Mouse (Mus musculus) G1E-ER4 (cell line): Measurements from ENCODE around the gene Olfr1424. TPM values are rescaled to one million over a fixed set of nuclear protein-coding genes. Genes with fewer than 3 reads are reported as not detected.

Source experiments
- GATA1 ChIP-seq: IDR thresholded peaks from one replicate; pipeline ENCODE4 v1.8.0; 2012; ENCODE audit warnings: low read length, inconsistent platforms
- polyA plus RNA-seq: library from polyadenylated mRNA; stranded (reverse); fragments of >175 nt; gene quantifications from 2 replicates; pipeline ENCODE4 v1.2.3, GENCODE M21; 2012

Olfr1424 gene
- polyA plus RNA-seq, 1 experiment = not detected

GRCm38 (mm10) chr19:12010916-12011559, 51.4 kb downstream of the Olfr1424 start:
- no peak for TF ChIP-seq GATA1

DNA sequence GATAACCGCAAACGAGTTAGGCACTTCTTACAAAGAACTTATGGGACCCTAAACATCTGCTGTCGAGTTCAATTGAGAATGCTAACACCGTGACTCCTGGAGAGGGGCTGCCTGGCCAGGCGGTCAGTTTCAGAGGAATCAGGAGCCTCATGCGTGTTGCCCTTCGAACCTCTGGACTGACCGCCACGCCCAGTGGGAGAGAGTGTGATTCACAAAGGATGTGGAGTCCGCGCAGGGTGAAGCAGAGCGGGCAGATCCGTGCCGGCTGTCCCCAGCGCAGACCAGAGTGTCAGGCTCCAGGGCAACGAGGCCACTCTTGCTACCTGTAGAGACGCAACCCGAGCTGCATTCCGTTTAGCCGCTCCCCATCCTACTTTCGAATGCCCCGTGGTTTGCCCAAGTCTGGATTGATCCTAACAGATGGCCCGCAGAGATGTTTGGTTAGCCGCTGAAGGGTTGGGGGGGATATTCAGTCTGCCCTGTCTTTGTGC, 52.2 kb downstream of the Olfr1424 start:
- TF ChIP-seq GATA1 = no peak

GRCm38 (mm10) chr19:12009501-12010280, 52.8 kb downstream of the Olfr1424 start:
- TF ChIP-seq GATA1 = no peak

Other genes with a start within 250 kb of the Olfr1424 start
- gene Stx3, start 243.3 kb downstream of the Olfr1424 start, polyA plus RNA-seq = not detected in 2 replicates
- not detected in 2 replicates for gene Olfr1417, start 223.5 kb downstream of the Olfr1424 start, polyA plus RNA-seq
- gene Olfr1418, start 201.6 kb downstream of the Olfr1424 start, polyA plus RNA-seq = not detected in 2 replicates
- not detected in 2 replicates for gene Olfr1419, start 187.6 kb downstream of the Olfr1424 start, polyA plus RNA-seq
- gene Olfr1420, start 176.1 kb downstream of the Olfr1424 start, polyA plus RNA-seq = not detected in 2 replicates
- 10.3 and 19.4 TPM in 2 replicates for gene Patl1, start 150.3 kb downstream of the Olfr1424 start, polyA plus RNA-seq
- 9.9 and 12.0 TPM in 2 replicates for gene Osbp, start 96.7 kb downstream of the Olfr1424 start, polyA plus RNA-seq
- gene Olfr1423, start 21.4 kb downstream of the Olfr1424 start, polyA plus RNA-seq = not detected in 2 replicates
- not detected in 2 replicates for gene Olfr1425, start 15.0 kb upstream of the Olfr1424 start, polyA plus RNA-seq
- gene Olfr1426, start 29.3 kb upstream of the Olfr1424 start, polyA plus RNA-seq = not detected in 2 replicates
- not detected in 2 replicates for gene Olfr1427, start 40.7 kb upstream of the Olfr1424 start, polyA plus RNA-seq
- gene Olfr1428, start 53.2 kb upstream of the Olfr1424 start, polyA plus RNA-seq = not detected in 2 replicates
- gene Olfr76, start 60.5 kb upstream of the Olfr1424 start, polyA plus RNA-seq = not detected in 2 replicates
- not detected in 2 replicates for gene Olfr1555-ps1, start 107.4 kb upstream of the Olfr1424 start, polyA plus RNA-seq
- not detected in 2 replicates for gene Olfr1431, start 138.0 kb upstream of the Olfr1424 start, polyA plus RNA-seq
- not detected in 2 replicates for gene Olfr1432, start 169.9 kb upstream of the Olfr1424 start, polyA plus RNA-seq
- gene Olfr262, start 179.0 kb upstream of the Olfr1424 start, polyA plus RNA-seq = not detected in 2 replicates
- gene Olfr235, start 198.3 kb upstream of the Olfr1424 start, polyA plus RNA-seq = not detected in 2 replicates
- not detected in 2 replicates for gene Olfr1434, start 217.2 kb upstream of the Olfr1424 start, polyA plus RNA-seq
- gene Olfr1436, start 236.4 kb upstream of the Olfr1424 start, polyA plus RNA-seq = not detected in 2 replicates